Mouse (Mus musculus): ENCODE measurements around the gene Tle4. TPM values are rescaled to one million over a fixed set of nuclear protein-coding genes. Genes with fewer than 3 reads are reported as not detected.

Gene Tle4
- total and polyA plus RNA-seq, 3 experiments, result 18.9 to 27.7 (median 23.4) TPM

DNA sequence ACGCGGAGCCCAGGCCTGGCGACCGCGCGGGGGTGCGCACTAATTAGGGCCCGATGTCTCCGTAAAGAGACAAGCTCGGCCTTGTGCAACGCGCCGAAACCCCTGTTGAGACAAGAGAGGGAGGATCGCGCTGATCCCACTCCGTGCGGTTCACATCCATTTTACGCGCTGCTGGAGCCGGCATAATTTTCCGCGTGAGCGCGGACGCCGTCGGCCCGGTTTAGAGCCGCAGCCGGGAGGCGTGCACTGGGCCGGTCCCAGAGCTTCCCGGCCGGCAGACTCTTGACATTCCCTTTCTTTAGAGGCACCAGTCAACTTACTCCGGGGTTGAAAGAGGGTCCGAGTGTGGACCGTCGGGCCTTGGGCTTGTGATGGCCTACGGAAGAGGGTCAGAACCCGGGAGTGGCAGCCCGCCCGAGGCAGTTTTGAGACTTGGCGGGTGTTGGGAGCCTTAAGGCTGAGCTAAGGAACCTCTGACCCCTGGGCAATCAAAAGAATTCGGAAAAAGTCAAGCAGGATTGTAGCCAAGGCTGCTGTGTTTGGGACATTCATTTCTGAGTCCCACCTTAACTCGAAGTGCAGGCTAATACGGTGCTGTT lies 938 bp upstream of the Tle4 start:
- in situ Hi-C loops (cut with MboI; ENCODE audit: low pct_ligation_motif_present, low pct_unique_long_range_greater_than_20kb, low sequenced_read_pairs) (loop anchor here (25.0 kb wide), 1 partner anchor 611 kb away; no protein-coding TSS in a partner anchor), dilution Hi-C loops (cut with MboI; ENCODE audit: extremely low pct_ligation_motif_present, extremely low pct_unique_long_range_greater_than_20kb, low sequenced_read_pairs) (no loop called here)
- Histone ChIP-seq H3K4me2 (ENCODE audit: insufficient read depth, low read depth, poor library complexity, severe bottlenecking) (peak overlapping the region; percentile 70), H3K79me2 (replicated peaks; ENCODE audit: control insufficient read depth, extremely low read depth, insufficient read depth, poor library complexity, severe bottlenecking) (peaks cover 34% of the 10 kb centered on the region), H3K9ac (ENCODE audit: insufficient read depth, low read depth) (peak overlapping the region; percentile 84), H3K9me3 (replicated peaks; ENCODE audit: low read length) (no peaks in the 10 kb centered on the region), H3K4me1 (ENCODE audit: control insufficient read depth in 1 of 2, insufficient read depth in 2 of 2) (peaks cover 2 to 14% of the 10 kb centered on the region in 2 experiments; a peak in 2 of 4 replicates), H3K4me3 (replicated peaks in 1 of 3; ENCODE audit: low read depth in 2 of 3, low read length in 2 of 3, poor library complexity in 1 of 3) (peak overlapping the region; percentile 64 to 67 (median 66)), H3K27me3 (replicated peaks) (peaks cover 7% of the 10 kb centered on the region), H3K36me3 (replicated peaks in 1 of 2; ENCODE audit: control insufficient read depth in 1 of 2, insufficient read depth in 1 of 2, low read length in 1 of 2) (peaks cover 2 to 4% of the 10 kb centered on the region in 2 experiments), H3K27ac (ENCODE audit: insufficient read depth, low read depth) (peak overlapping the region; percentile 84)
- no peak for TF ChIP-seq PAX5 (IDR thresholded peaks at IDR 0.05; ENCODE audit: low read length)
- 0 out of 2 replicates have a peak, but pooled peaks have one; percentile 17 for TF ChIP-seq EP300 (IDR thresholded peaks at IDR 0.05; ENCODE audit: low read length)
- no peak for TF ChIP-seq ZKSCAN1 (IDR thresholded peaks at IDR 0.05; ENCODE audit: borderline replicate concordance, low read depth, low read length)
- TF ChIP-seq ZMIZ1 (IDR thresholded peaks at IDR 0.05; ENCODE audit: low read depth, low read length), result no peak; the same call in 1 of the 2 replicates
- no peak for TF ChIP-seq CHD2 (IDR thresholded peaks at IDR 0.05; ENCODE audit: low read length)
- no peak; the same call in 1 of the 2 replicates for TF ChIP-seq RCOR1 (conservative IDR thresholded peaks at IDR 0.05; ENCODE audit: low read depth, low read length)
- no peak for TF ChIP-seq NRF1 (IDR thresholded peaks at IDR 0.05; ENCODE audit: low read depth, low read length)
- peak; percentile 45; the same call in 1 of the 2 replicates for TF ChIP-seq SIN3A (IDR thresholded peaks at IDR 0.05; ENCODE audit: low read length)
- peak; percentile 84 for TF ChIP-seq UBTF (IDR thresholded peaks at IDR 0.05; ENCODE audit: low read depth, low read length)
- 0 out of 2 replicates have a peak, but pooled peaks have one; percentile 4 for TF ChIP-seq MAFK (IDR thresholded peaks at IDR 0.05; ENCODE audit: insufficient replicate concordance, low read length)
- peak; percentile 9; the same call in 1 of the 2 replicates for TF ChIP-seq MEF2A (IDR thresholded peaks at IDR 0.05; ENCODE audit: borderline replicate concordance, low read depth, low read length)
- TF ChIP-seq MAX (IDR thresholded peaks at IDR 0.05; ENCODE audit: low read length), result no peak; the same call in 1 of the 2 replicates
- no peak for TF ChIP-seq TBP (conservative IDR thresholded peaks at IDR 0.05; ENCODE audit: low read depth, low read length)
- TF ChIP-seq SMC3 (IDR thresholded peaks at IDR 0.05; ENCODE audit: low read depth, low read length), result no peak
- TF ChIP-seq KAT2A (IDR thresholded peaks at IDR 0.05; ENCODE audit: insufficient replicate concordance, low read length), result no peak
- DNase-seq (ENCODE audit: extremely low read depth), result no peak

DNA sequence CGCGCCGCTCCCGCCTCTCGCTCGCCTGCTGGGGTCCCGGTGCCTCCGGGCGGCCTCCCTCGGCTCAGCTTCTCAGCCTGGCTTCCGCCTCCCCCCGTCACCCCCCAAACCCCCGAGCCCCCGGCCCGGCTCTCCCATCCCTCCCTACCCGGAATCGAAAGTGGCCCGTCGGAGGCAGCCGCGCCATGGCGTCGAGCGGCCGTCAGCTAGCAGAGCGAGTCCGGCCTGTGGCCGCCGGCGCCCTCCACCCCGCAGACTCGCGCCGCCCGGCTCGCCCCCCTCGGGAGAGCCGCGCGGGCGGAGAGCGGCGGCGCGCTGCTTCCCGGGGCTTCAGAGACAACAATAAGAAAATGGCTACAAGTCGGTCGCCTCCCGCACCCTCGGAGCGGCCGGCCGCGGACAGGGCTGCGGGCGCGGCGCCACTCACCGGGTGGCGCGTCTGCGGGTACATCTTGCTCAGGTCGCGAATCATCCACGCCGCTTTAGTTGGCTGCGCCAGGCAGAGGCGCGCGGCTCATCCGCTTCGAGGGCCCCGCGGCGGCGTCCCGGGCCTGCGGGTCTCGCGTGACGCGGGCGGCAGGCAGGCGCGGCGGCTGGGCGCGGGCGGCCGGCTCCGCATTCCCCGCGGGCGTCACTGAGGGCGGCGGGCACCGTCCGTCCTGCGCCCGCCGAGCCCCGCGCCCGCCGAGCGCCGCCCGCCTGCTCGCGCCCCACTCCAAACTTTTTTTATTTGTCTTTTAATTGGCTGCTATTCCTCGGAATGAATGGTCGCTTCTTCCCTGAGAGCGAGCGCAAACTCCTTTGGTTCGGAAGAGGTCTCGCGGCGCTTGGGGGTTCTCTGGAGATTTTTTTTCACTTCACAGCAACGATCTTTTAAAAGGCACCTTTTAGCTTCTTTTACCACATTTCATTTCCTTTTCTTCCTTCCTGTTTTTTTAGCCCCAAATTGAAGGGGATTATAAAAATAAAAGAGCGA lies 622 bp downstream of the Tle4 start:
- H3K9me3 ChIP-seq (replicated peaks; ENCODE audit: low read length), result no peaks in the 10 kb centered on the region
- TF ChIP-seq E2F4 (IDR thresholded peaks at IDR 0.05; ENCODE audit: insufficient replicate concordance, low read depth, low read length) (no peak), CHD1 (IDR thresholded peaks at IDR 0.05; ENCODE audit: low read depth, low read length) (no peak), MAX (IDR thresholded peaks at IDR 0.05; ENCODE audit: low read length) (no peak), ZNF384 (IDR thresholded peaks at IDR 0.05; ENCODE audit: low read depth, low read length) (peak; percentile 80), NRF1 (IDR thresholded peaks at IDR 0.05; ENCODE audit: low read depth, low read length) (0 out of 2 replicates have a peak, but pooled peaks have one; percentile 30), NELFE (IDR thresholded peaks at IDR 0.05; ENCODE audit: low read depth, low read length) (no peak), JUN (IDR thresholded peaks at IDR 0.05; ENCODE audit: insufficient read depth, low read depth, low read length) (no peak)
- dilution Hi-C loops (cut with MboI; ENCODE audit: extremely low pct_ligation_motif_present, extremely low pct_unique_long_range_greater_than_20kb, low sequenced_read_pairs), result no loop called here
- peaks cover 5% of the 10 kb centered on the region for H3K27me3 ChIP-seq (replicated peaks)
- peaks cover 2 to 28% of the 10 kb centered on the region in 2 experiments; a peak in 2 of 4 replicates for H3K4me1 ChIP-seq (ENCODE audit: control insufficient read depth in 1 of 2, insufficient read depth in 2 of 2)
- H3K9ac ChIP-seq (ENCODE audit: insufficient read depth, low read depth), result peak overlapping the region; percentile 97
- H3K27ac ChIP-seq (ENCODE audit: insufficient read depth, low read depth), result peak overlapping the region; percentile 96
- DNase-seq (ENCODE audit: extremely low read depth), result peak; percentile 63
- peak overlapping the region; percentile 87 to 97 (median 92) for H3K4me3 ChIP-seq (replicated peaks in 1 of 3; ENCODE audit: low read depth in 2 of 3, low read length in 2 of 3, poor library complexity in 1 of 3)
- no peak overlapping the region for H3K4me2 ChIP-seq (ENCODE audit: insufficient read depth, low read depth, poor library complexity, severe bottlenecking)
- peaks cover 45% of the 10 kb centered on the region for H3K79me2 ChIP-seq (replicated peaks; ENCODE audit: control insufficient read depth, extremely low read depth, insufficient read depth, poor library complexity, severe bottlenecking)
- H3K36me3 ChIP-seq (replicated peaks in 1 of 2; ENCODE audit: control insufficient read depth in 1 of 2, insufficient read depth in 1 of 2, low read length in 1 of 2), result peaks cover 6 to 14% of the 10 kb centered on the region in 2 experiments
- in situ Hi-C loops (cut with MboI; ENCODE audit: low pct_ligation_motif_present, low pct_unique_long_range_greater_than_20kb, low sequenced_read_pairs), result loop anchor here (25.0 kb wide), 1 partner anchor 610 kb away; no protein-coding TSS in a partner anchor
